Mouse (Mus musculus) embryonic facial prominence, embryonic 14.5 days (tissue): ENCODE results near the gene Comt. TPM values are rescaled to one million over a fixed set of nuclear protein-coding genes. Genes with fewer than 3 reads are reported as not detected.

ENCODE experiments used
- ATAC-seq: fragments of 200-750 bp; cut with Nextera tagmentation; 2 replicates; pipeline ENCODE4 v1.8.0; 2017; ENCODE audit warnings: low read depth, moderate number of reproducible peaks, moderate TSS enrichment
- DNase-seq: peaks from one replicate; pipeline ENCODE4 v3.0.0-alpha.2; 2015; ENCODE audit warnings: low spot score
- H3K27ac ChIP-seq: fragments of 300-500 bp; sonication (generic); replicated peaks from 2 replicates; pipeline ENCODE4 v1.5.1; 2014; ENCODE audit warnings: low read depth, mild to moderate bottlenecking, low read length, moderate library complexity
- H3K27me3 ChIP-seq: fragments of 300-500 bp; sonication (generic); replicated peaks from 2 replicates; pipeline ENCODE4 v1.6.1; 2014; ENCODE audit warnings: low read length; ENCODE audit not compliant: control insufficient read depth, insufficient read depth
- H3K36me3 ChIP-seq: fragments of 300-500 bp; sonication (generic); 2 replicates; pipeline ENCODE4 v1.6.1; 2014; ENCODE audit warnings: low read length, mixed read lengths; ENCODE audit not compliant: control insufficient read depth, insufficient read depth
- H3K4me1 ChIP-seq: fragments of 300-500 bp; sonication (generic); 2 replicates; pipeline ENCODE4 v1.6.1; 2014; ENCODE audit warnings: antibody characterized with exemption, low read length; ENCODE audit not compliant: control insufficient read depth, insufficient read depth
- H3K4me2 ChIP-seq: fragments of 300-500 bp; sonication (generic); 2 replicates; pipeline ENCODE4 v1.6.1; 2014; ENCODE audit warnings: low read depth, mild to moderate bottlenecking, low read length, moderate library complexity, mixed read lengths
- H3K4me3 ChIP-seq: fragments of 300-500 bp; sonication (generic); 2 replicates; pipeline ENCODE4 v1.5.1; 2014; ENCODE audit warnings: low read depth, mild to moderate bottlenecking, low read length
- H3K9ac ChIP-seq: fragments of 300-500 bp; sonication (generic); 2 replicates; pipeline ENCODE4 v1.6.1; 2014; ENCODE audit warnings: low read depth, mild to moderate bottlenecking, low read length, moderate library complexity, mixed read lengths
- H3K9me3 ChIP-seq: fragments of 300-500 bp; sonication (generic); 2 replicates; pipeline ENCODE4 v1.6.1; 2016; ENCODE audit warnings: low read length; ENCODE audit not compliant: control insufficient read depth
- WGBS: fragments of 180-500 bp; shearing (Covaris S2); extraction: QIAGEN DNeasy Blood & Tissue Kit; methylation state at CpG from one replicate; pipeline ENCODE4 v1.1.7; 2014; 5-methylcytosine and 5-hydroxymethylcytosine counted together
- polyA plus RNA-seq: library from polyadenylated mRNA; unstranded; fragments of >200 nt; fragmentation: Nextera tagmentation; extraction: Ambion mirVana; gene quantifications from 2 replicates; pipeline ENCODE4 v1.2.1, GENCODE M21; 2014

The Comt gene
- polyA plus RNA-seq, 1 experiment from 2014 or later = 85.4 TPM

DNA sequence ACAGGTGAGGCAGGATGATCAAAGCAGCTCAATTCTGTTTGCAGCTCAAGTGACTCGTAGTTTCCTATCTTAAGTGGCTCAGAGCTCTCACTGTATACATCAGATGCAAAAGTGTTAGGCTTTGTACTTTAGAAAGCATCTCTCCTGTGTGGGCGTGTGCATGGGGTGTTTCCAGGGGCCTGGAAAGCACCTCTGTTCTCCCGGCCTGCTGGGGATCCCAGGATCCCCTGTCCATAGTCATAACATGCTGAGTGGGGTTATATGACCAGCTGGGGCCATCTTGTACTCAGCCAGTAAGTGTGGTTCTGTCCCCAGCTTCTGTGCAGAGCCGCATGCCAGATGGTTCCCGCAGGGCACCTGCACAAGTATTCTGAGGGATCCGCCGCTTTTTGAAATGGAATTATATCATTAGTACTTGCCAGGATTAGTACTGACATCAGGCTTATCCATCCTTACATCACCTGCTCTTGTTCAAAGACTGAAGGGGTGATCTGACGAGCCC lies 25.8 kb upstream of the Comt start:
- H3K27ac ChIP-seq = no peak overlapping the region
- peak; percentile 28 for DNase-seq
- no peak; the same call in 1 of the 2 replicates for ATAC-seq
- H3K27me3 ChIP-seq = no peaks in the 10 kb centered on the region
- WGBS = 61% methylated on average over 8 of the region's 8 CpGs
- no peak overlapping the region for H3K4me2 ChIP-seq
- peaks cover 5% of the 10 kb centered on the region; the same call in 1 of the 2 replicates for H3K36me3 ChIP-seq
- H3K4me1 ChIP-seq = peaks cover 7% of the 10 kb centered on the region
- no peaks in the 10 kb centered on the region for H3K9me3 ChIP-seq
- H3K9ac ChIP-seq = no peak overlapping the region
- H3K4me3 ChIP-seq = no peak overlapping the region

DNA sequence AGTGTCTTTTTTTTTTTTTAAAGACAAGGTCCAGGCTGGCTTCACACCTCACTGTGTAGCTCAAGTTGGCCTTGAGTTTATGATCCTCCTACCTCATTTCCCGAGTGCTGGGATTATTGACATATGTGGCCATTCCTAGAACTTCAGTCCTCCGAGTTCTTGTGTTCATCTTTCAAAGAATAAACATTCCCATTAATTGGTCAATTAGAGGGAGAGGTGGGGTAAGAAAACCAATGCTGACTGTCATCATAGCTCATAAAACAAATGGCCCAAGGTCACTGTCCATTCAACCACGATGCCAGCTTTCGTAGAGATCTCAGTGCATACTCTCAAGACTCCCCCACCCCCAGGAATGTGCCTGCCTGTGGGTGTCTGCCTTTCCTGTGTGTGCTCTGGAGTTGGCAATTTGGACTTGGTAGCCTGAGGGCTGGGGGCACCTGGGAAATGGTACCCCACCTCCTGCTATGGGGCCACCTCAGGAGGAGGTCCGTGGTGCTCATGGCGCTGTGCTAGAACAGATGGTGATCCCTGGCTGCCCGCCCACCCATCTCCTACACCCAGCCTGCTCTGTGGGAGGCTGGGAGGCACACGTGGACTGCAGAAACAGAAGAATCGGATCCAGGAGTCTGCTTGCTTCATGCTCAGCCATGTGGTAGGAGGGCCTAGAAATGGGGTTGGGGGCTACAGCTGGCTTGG lies 25.0 kb upstream of the Comt start:
- DNase-seq (peak; percentile 43), ATAC-seq (peak; percentile 53; the same call in 1 of the 2 replicates)
- no peak overlapping the region for H3K4me2 ChIP-seq
- WGBS = 32% methylated on average over 9 of the region's 9 CpGs
- H3K4me1 ChIP-seq = peaks cover 7% of the 10 kb centered on the region
- H3K9ac ChIP-seq = no peak overlapping the region
- H3K9me3 ChIP-seq = no peaks in the 10 kb centered on the region
- no peaks in the 10 kb centered on the region for H3K27me3 ChIP-seq
- no peak overlapping the region for H3K27ac ChIP-seq
- H3K36me3 ChIP-seq = peaks cover under 1% of the 10 kb centered on the region; the same call in 1 of the 2 replicates
- H3K4me3 ChIP-seq = no peak overlapping the region

DNA sequence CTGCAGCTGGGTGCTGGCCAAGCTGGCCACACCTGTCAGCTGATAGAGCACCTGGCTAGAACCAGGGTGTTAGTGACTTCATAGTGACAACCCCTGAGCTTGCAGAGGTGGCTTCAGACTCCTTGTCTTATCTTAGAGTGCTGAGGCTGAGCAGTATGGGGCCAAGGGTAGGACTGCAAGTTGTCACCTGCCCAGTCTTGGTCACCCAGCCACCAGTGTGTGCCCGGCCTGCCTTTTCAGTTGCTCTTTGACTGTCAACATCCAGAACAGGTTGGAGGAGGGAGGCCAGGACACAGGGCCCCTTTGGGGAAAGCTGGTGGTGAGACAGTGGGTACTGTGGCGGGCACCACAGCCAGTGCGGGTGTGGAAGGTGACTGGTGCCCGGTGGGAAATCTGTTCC lies 22.4 kb upstream of the Comt start:
- Histone ChIP-seq H3K9me3 (no peaks in the 10 kb centered on the region), H3K27ac (no peak overlapping the region), H3K4me3 (no peak overlapping the region), H3K36me3 (no peaks in the 10 kb centered on the region), H3K27me3 (no peaks in the 10 kb centered on the region), H3K9ac (no peak overlapping the region), H3K4me2 (no peak overlapping the region), H3K4me1 (peaks cover 7% of the 10 kb centered on the region)
- ATAC-seq = no peak
- 90% methylated on average over 4 of the region's 4 CpGs for WGBS
- DNase-seq = no peak

DNA sequence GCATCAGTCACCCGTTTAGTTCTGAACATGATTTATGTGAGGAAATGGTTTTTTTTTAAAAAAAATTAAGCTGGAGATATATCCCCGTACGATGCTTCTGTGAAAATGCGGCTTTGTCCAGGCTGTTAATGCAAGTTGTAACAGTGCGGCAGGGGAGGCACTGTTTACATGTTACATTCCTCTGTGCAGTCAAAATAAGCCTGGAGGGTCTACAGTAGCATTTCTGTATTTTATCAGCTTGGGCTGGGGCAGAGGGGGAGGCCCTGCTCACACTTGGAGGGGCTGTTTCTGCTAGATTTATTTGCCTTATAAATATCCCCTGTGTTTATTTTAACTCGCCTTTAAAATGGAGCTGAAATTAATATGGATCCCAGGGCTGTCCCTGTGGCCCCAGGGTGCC lies 21.5 kb upstream of the Comt start:
- Histone ChIP-seq H3K4me2 (no peak overlapping the region), H3K27ac (0 out of 2 replicates have a peak overlapping the region, but pooled peaks have one; percentile 16), H3K9me3 (no peaks in the 10 kb centered on the region), H3K9ac (no peak overlapping the region), H3K4me3 (no peak overlapping the region), H3K4me1 (peaks cover 7% of the 10 kb centered on the region), H3K36me3 (no peaks in the 10 kb centered on the region), H3K27me3 (no peaks in the 10 kb centered on the region)
- DNase-seq (peak; percentile 61), ATAC-seq (no peak)
- WGBS = 43% methylated on average over 6 of the region's 6 CpGs

DNA sequence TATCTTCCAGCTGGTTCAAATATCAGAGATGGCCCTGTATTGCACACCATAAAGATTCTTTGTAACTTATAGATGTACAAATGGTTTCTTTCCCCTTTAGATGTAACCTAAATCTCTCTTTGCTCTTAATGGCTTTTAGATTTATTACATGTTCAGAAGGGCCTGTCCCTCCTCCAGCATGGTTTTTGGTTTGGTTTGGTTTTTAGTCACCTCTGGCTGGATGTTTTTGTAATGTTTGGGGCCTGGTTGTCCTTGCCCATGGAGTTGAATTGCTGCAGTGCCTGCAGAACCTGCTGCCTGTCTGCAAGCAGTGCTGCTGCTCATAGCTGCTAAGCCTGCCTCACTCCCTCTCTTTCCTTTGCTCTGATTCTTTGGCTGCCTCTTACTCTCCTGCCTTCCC lies 20.6 kb upstream of the Comt start:
- no peak overlapping the region for H3K9ac ChIP-seq
- H3K27ac ChIP-seq = no peak overlapping the region

DNA sequence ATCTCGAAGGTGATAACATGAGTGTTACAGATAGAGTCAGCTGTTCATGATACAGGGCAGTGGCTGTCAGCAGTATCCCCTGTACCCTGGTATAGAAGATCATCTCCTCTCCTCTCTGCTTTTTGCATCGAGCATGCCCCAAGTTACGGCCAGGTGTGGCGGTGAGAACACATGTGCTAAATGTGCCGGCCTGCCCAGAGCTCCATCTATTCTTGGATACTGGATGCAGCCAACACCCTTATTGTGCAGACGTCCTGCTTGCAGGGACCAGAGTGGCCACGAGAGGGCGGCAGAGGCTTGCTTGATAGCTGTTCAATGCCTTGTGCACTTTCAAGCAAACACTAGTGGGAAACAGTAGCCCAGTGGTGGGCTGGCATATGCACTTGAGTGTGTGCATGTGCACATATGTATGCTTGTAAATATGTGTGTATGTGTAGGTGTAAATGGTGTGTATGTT lies 16.8 kb upstream of the Comt start:
- H3K4me1 ChIP-seq = no peaks in the 10 kb centered on the region
- ATAC-seq (peak; percentile 92), DNase-seq (peak; percentile 92)
- H3K27ac ChIP-seq = no peak overlapping the region
- H3K4me2 ChIP-seq = no peak overlapping the region
- H3K36me3 ChIP-seq = no peaks in the 10 kb centered on the region
- H3K9me3 ChIP-seq = no peaks in the 10 kb centered on the region
- WGBS = 24% methylated on average over 8 of the region's 8 CpGs
- H3K9ac ChIP-seq = no peak overlapping the region
- H3K4me3 ChIP-seq = no peak overlapping the region
- no peaks in the 10 kb centered on the region for H3K27me3 ChIP-seq

More for the DNA sequence above, 20.6 kb upstream of the Comt start:
- Histone ChIP-seq H3K36me3 (no peaks in the 10 kb centered on the region), H3K4me2 (no peak overlapping the region), H3K27me3 (no peaks in the 10 kb centered on the region), H3K4me1 (peaks cover 7% of the 10 kb centered on the region), H3K4me3 (no peak overlapping the region), H3K9me3 (no peaks in the 10 kb centered on the region)
- DNase-seq (no peak), ATAC-seq (no peak)

DNA sequence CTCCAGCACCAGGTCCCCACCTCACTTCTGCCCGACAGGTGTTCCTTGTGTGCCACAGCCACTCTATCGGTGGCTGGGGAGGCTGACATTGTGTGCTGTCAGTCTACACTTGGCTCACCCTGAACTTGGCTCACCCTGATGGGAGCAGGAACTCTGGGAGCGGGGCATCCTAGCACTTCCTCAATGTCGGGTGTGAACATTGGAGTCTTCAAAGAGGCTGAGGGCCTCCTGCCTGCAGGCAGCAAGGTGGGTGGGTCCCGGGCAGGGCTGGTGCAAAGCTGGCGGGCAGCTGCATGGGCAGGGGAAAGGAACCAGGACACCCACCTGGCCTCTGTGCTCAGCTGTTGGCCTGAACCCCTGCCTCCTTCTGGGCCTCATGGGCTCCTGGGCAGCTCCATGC lies 9.5 kb upstream of the Comt start:
- Histone ChIP-seq H3K4me2 (no peak overlapping the region), H3K4me3 (no peak overlapping the region), H3K4me1 (no peaks in the 10 kb centered on the region), H3K27ac (no peak overlapping the region), H3K9me3 (0 out of 2 replicates have a peak, but pooled peaks cover 4% of the 10 kb centered on the region), H3K9ac (no peak overlapping the region), H3K36me3 (no peaks in the 10 kb centered on the region), H3K27me3 (no peaks in the 10 kb centered on the region)
- WGBS = 83% methylated on average over 6 of the region's 6 CpGs
- ATAC-seq (no peak), DNase-seq (no peak)

DNA sequence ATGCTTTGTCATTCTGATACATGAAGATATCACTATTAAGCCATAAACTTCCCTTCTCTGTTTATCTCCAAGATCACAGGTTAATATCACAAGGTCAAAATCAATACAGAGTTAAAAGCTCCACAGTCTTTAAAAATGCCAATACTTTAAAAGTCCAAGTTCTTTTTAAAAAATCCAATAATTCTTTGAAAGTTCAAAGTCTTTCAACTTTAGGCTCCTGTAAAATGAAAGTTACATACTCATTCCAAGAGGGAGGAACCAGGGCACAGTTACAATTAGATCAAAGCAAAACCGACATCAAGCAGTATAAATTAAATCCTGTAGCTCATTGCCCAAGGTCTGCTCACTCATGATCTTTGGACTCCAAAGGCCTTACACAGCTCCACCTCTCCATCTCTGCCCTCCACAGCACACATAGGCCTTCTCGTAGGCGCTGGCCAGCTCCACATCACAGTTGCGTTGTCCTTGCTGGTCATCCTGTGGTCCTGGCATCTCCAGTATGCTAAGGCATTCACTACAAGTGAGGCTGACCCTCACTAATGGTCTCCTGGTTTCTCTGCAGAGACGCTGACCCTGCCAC lies 6.8 kb upstream of the Comt start:
- Histone ChIP-seq H3K36me3 (no peaks in the 10 kb centered on the region), H3K4me1 (no peaks in the 10 kb centered on the region), H3K4me2 (no peak overlapping the region), H3K27me3 (no peaks in the 10 kb centered on the region), H3K4me3 (no peak overlapping the region), H3K27ac (no peak overlapping the region), H3K9me3 (0 out of 2 replicates have a peak, but pooled peaks cover 4% of the 10 kb centered on the region), H3K9ac (no peak overlapping the region)
- DNase-seq (no peak), ATAC-seq (no peak)
- WGBS = 94% methylated on average over 5 of the region's 5 CpGs
